Mouse (Mus musculus) urinary bladder, postnatal 25 days (tissue): ENCODE results near the gene Map3k3.
"Not testable (repeated sequence)": the region's sequence is repeated elsewhere in the genome, so short reads cannot be mapped to it uniquely, and the experiment has no call there.

Source experiments
- DNase-seq: peaks from one replicate; pipeline ENCODE4 v3.0.0; 2022; ENCODE audit warnings: low spot score

Gene Map3k3

GRCm38 (mm10) chr11:106193371-106194154 is 109.2 kb downstream of the Map3k3 start:
- DNase-seq = peak; percentile 94

GRCm38 (mm10) chr11:106194155-106194541 is 109.7 kb downstream of the Map3k3 start:
- DNase-seq = no peak

- no peak for DNase-seq
Observed at GRCm38 (mm10) chr11:106194891-106195290, 110.5 kb downstream of the Map3k3 start.

- DNase-seq = no peak
Observed at GRCm38 (mm10) chr11:106195341-106195740, 110.9 kb downstream of the Map3k3 start.

- DNase-seq = no peak
Observed at GRCm38 (mm10) chr11:106198277-106198676, 113.9 kb downstream of the Map3k3 start.

GRCm38 (mm10) chr11:106199997-106200396 is 115.6 kb downstream of the Map3k3 start:
- DNase-seq = not testable (repeated sequence)

- no peak for DNase-seq
Observed at GRCm38 (mm10) chr11:106200756-106201155, 116.3 kb downstream of the Map3k3 start.

- no peak for DNase-seq
Observed at GRCm38 (mm10) chr11:106201337-106202122, 117.1 kb downstream of the Map3k3 start.

GRCm38 (mm10) chr11:106202123-106202465 is 117.7 kb downstream of the Map3k3 start, which contains the start of gene Strada:
Strada (minus strand) TSS chr11:106202168.
- DNase-seq = no peak
